Mouse (Mus musculus) limb, embryonic 14.5 days (tissue): ENCODE results near the gene Kdm2b. TPM values are rescaled to one million over a fixed set of nuclear protein-coding genes. Genes with fewer than 3 reads are reported as not detected.

ENCODE experiments used
- ATAC-seq: fragments of 200-750 bp; cut with Nextera tagmentation; 2 replicates; pipeline ENCODE4 v1.8.0; 2017; ENCODE audit warnings: low read depth, moderate number of reproducible peaks, moderate TSS enrichment; ENCODE audit not compliant: low FRiP score
- DNase-seq: peaks from one replicate; pipeline ENCODE4 v3.0.0-alpha.2; 2015; ENCODE audit warnings: low spot score
- H3K27ac ChIP-seq: fragments of 300-500 bp; sonication (generic); replicated peaks from 2 replicates; pipeline ENCODE4 v1.5.1; 2014; ENCODE audit warnings: low read depth, mild to moderate bottlenecking, low read length, moderate library complexity, mixed read lengths
- H3K27me3 ChIP-seq: fragments of 300-500 bp; sonication (generic); 2 replicates; pipeline ENCODE4 v1.6.1; 2014; ENCODE audit warnings: low read length, mixed read lengths; ENCODE audit not compliant: control insufficient read depth, insufficient read depth
- H3K36me3 ChIP-seq: fragments of 300-500 bp; sonication (generic); 2 replicates; pipeline ENCODE4 v1.6.1; 2014; ENCODE audit warnings: mild to moderate bottlenecking, low read length, moderate library complexity, mixed read lengths; ENCODE audit not compliant: control insufficient read depth, insufficient read depth
- H3K4me1 ChIP-seq: fragments of 300-500 bp; sonication (generic); 2 replicates; pipeline ENCODE4 v1.6.1; 2014; ENCODE audit warnings: antibody characterized with exemption, low read length, mixed read lengths; ENCODE audit not compliant: control insufficient read depth, insufficient read depth
- H3K4me2 ChIP-seq: fragments of 300-500 bp; sonication (generic); replicated peaks from 2 replicates; pipeline ENCODE4 v1.6.1; 2014; ENCODE audit warnings: low read depth, mild to moderate bottlenecking, low read length, moderate library complexity; ENCODE audit not compliant: severe bottlenecking
- H3K4me3 ChIP-seq: fragments of 300-500 bp; sonication (generic); replicated peaks from 2 replicates; pipeline ENCODE4 v1.5.1; 2014; ENCODE audit warnings: low read length
- H3K9ac ChIP-seq: fragments of 300-500 bp; sonication (generic); 2 replicates; pipeline ENCODE4 v1.6.1; 2014; ENCODE audit warnings: mild to moderate bottlenecking, low read depth, low read length, moderate library complexity; ENCODE audit not compliant: severe bottlenecking
- H3K9me3 ChIP-seq: fragments of 300-500 bp; sonication (generic); 2 replicates; pipeline ENCODE4 v1.6.1; 2016; ENCODE audit warnings: low read length; ENCODE audit not compliant: control insufficient read depth
- POLR2A ChIP-seq: fragments of 200-500 bp; IDR thresholded peaks from 2 replicates; pipeline ENCODE4 v1.8.0; 2012; ENCODE audit warnings: inconsistent platforms, mild to moderate bottlenecking, moderate library complexity, borderline replicate concordance; ENCODE audit not compliant: insufficient read depth, insufficient read length; ENCODE audit errors: extremely low read depth
- WGBS: fragments of 180-500 bp; shearing (Covaris S2); extraction: QIAGEN DNeasy Blood & Tissue Kit; methylation state at CpG from one replicate; pipeline ENCODE4 v1.1.7; 2014; 5-methylcytosine and 5-hydroxymethylcytosine counted together
- polyA plus RNA-seq, 2 experiments: library from polyadenylated mRNA; depleted of rRNA in 1 of 2; stranded (reverse) in 1 of 2; unstranded in 1 of 2; fragments of >200 nt; fragmentation: Nextera tagmentation in 1 of 2; extraction: Ambion mirVana in 1 of 2; gene quantifications; 2 replicates each; pipeline versions ENCODE4 v1.2.1 to v1.2.3; 2012 to 2014

Gene Kdm2b
- polyA plus RNA-seq, 2 experiments = 37.0 to 40.9 TPM

DNA sequence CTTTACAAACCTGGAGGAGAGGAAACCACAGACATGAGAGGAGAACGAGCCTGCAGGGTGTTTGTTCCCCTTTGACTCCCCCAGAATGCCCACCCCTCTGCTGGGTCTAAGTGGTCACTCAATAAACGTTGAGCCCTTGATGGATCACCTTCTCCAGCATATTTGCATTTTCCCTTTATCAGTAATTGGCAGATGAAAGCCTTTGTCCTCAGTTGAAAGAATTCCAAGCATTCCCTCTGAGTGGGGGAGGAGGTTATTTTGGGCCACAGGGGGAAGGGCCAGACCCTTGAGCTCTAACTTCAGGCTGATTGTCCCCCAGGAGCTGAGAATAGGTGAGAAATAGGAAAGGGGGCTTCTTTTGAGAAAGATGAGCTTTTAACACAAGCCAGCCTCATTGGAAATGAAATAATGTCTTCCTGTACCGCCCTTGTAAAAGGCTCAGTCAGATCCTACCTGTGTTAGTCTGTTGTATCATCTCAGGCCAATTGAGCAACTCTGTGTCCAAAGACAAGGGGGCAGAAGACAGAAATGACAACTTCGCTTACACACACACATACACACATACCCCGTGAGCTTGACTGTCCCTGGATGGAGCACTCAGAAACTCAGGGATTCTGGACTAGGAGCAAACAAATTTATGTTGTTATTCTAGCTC lies 1.9 kb upstream of the Kdm2b start:
- no peak for ATAC-seq
- H3K9ac ChIP-seq = no peak overlapping the region

DNA sequence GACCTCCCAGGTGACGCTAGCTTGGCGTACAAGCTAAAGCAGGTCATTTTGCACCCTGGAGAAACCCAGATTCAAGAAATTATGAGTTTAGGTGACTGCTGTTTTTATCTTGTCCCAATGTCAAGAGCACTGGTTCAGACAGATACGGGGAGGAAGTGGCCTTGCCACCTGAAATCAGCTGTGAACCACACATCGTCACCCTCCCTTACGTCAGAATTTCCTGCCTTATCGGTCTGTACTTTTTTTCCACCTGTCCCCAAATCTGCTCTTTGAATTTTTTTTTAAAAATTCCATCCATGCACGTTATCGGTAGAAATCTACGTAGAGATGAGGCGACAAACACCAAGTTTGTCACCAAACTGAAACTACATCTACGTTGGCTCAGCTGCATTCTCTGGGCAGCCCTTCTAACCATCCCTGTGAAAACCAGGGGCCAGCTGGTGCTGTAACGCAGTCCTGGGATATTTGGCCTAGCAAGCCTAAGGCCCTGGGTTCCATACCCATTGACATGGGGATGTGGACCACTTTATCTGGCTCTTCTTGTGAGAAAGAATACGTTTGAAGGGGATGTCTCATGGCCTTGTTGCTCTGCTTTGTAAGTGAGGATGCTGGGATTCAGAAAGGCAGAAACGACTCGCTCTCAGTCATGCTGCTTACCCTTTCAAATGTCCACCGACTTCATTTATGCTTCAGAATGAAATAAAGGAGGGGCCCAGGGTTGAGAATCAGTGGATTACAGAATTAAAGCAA lies 963 bp upstream of the Kdm2b start:
- no peak for DNase-seq
- H3K36me3 ChIP-seq = no peaks in the 10 kb centered on the region
- 0 out of 2 replicates have a peak overlapping the region, but pooled peaks have one; percentile 83 for H3K9ac ChIP-seq
- TF ChIP-seq POLR2A = no peak
- H3K4me2 ChIP-seq = peak overlapping the region; percentile 99
- no peaks in the 10 kb centered on the region for H3K9me3 ChIP-seq
- 19% methylated on average over 16 of the region's 16 CpGs for WGBS
- no peaks in the 10 kb centered on the region for H3K27me3 ChIP-seq
- peak overlapping the region; percentile 74 for H3K4me3 ChIP-seq
- ATAC-seq = no peak
- peaks cover 34% of the 10 kb centered on the region for H3K4me1 ChIP-seq
- no peak overlapping the region for H3K27ac ChIP-seq

More for the DNA sequence above, 1.9 kb upstream of the Kdm2b start:
- DNase-seq = no peak
- H3K4me2 ChIP-seq = no peak overlapping the region; the same call in 1 of the 2 replicates
- WGBS = 24% methylated on average over 5 of the region's 5 CpGs
- H3K4me1 ChIP-seq = peaks cover 27% of the 10 kb centered on the region
- H3K4me3 ChIP-seq = no peak overlapping the region
- no peaks in the 10 kb centered on the region for H3K9me3 ChIP-seq
- no peak for TF ChIP-seq POLR2A
- no peaks in the 10 kb centered on the region for H3K36me3 ChIP-seq
- H3K27me3 ChIP-seq = no peaks in the 10 kb centered on the region
- no peak overlapping the region for H3K27ac ChIP-seq

DNA sequence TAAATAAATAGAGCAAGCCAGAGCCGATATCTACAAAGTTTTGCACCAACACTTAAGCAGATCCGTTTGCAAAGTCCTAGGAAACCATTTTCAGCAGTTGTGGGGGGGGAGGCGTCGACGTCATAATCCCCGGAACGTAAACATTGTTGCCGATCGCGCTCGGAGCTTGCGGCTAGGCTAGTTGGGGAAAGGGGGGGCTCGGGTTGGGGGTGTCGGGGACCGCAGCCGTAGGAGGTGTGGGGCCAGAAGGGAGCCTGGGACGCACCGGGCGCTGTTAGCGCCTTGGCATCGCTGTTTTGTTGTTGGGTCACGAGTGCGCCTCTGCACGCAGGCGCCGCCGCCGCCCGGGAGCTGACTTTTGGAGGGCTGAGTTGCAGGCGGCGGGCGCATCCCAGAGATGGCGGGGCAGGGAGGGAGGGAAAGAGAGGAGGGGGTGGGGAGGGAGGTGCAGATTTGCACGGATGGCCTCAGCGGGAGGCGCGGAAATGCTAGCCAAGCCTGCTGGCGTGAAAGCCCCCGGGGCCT lies 560 bp downstream of the Kdm2b start:
- H3K36me3 ChIP-seq = no peaks in the 10 kb centered on the region
- ATAC-seq (peak; percentile 76), DNase-seq (peak; percentile 78)
- no peaks in the 10 kb centered on the region for H3K9me3 ChIP-seq
- WGBS = under 1% methylated on average over 27 of the region's 39 CpGs
- peak overlapping the region; percentile 99 for H3K4me2 ChIP-seq
- H3K9ac ChIP-seq = peak overlapping the region; percentile 83
- H3K27me3 ChIP-seq = no peaks in the 10 kb centered on the region
- peak overlapping the region; percentile 83 for H3K27ac ChIP-seq
- H3K4me3 ChIP-seq = peak overlapping the region; percentile 74
- TF ChIP-seq POLR2A = no peak
- H3K4me1 ChIP-seq = peaks cover 30% of the 10 kb centered on the region

DNA sequence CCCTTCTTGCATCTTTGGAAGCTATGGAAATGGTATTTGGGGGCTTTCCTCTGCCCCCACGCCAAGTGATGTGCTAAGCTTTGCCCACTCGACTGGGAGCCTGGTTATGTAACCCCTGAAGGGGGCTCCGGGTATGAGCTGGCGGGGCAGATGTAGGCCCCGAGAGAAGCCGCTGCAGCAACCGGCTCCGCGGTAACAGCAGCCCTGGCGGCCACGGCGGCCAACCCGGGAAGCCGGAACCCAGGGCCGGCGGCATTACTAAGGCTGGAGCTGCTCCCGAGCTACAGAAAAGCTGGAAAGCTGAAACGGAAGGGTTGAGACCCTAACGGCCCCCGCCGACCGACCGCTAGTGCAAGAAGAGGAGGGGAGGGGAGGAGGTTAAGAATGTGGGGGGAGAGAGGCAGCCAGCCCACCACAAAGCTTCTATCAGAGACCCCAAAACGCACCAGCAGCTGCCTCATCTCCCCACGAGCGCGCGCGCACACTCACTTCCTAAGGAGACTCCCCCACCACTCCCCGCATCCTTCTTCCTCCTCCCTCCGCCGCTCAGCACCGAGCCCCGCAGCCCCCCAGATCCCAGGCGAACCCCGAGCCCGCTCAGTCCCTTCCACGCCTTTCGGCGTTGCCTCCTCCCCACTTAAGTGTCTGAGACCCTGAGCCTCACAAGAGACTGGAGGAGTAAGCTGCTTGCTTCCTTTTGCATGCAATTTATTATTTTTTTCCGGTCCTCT lies 1.4 kb downstream of the Kdm2b start:
- H3K36me3 ChIP-seq = no peaks in the 10 kb centered on the region
- peak overlapping the region; percentile 83 for H3K27ac ChIP-seq
- H3K4me2 ChIP-seq = peak overlapping the region; percentile 99
- DNase-seq (peak; percentile 63), ATAC-seq (no peak)
- WGBS = under 1% methylated on average over 34 of the region's 41 CpGs
- no peaks in the 10 kb centered on the region for H3K9me3 ChIP-seq
- H3K4me1 ChIP-seq = peaks cover 29% of the 10 kb centered on the region
- peak overlapping the region; percentile 83 for H3K9ac ChIP-seq
- no peaks in the 10 kb centered on the region for H3K27me3 ChIP-seq
- no peak for TF ChIP-seq POLR2A
- peak overlapping the region; percentile 74 for H3K4me3 ChIP-seq
